ENCODE assay signal across 18 mouse cellular contexts in the genomic region with DNA sequence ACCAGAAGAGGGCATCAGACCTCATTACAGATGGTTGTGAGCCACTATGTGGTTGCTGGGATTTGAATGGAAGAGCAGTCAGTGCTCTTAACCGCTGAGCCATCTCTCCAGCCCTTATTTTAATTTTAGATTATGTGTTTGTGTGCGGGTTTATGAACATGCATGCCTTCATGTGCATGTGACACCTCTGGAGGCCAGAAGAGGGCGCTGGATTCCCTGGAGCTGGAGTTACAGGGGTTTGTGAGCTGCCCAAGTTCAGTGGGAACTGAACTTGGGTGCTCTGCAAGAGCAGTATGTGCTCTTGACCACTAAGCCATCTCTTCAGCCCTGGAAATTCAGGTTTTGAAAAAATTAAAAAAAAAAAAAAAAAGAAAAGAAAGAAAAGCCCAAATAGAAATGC.
DNase-seq lines count a peak whose midpoint lies in the region; ATAC-seq and TF ChIP-seq lines count a peak whose summit lies in the region.
"Had no signal": no experiment of that assay in that cellular context is flagged by ENCODE, and none has a peak within 500 bp of the region (broad histone marks: within the 10 kb centered on the region; RNA-seq: fewer than 3 reads in every experiment).

No protein-coding gene starts in this region.

- intact Hi-C loops in gastrocnemius, adult 2 months (cut with DNase I), result no loop called here

- no peak for TF ChIP-seq POLR2A in liver, adult 2 months (IDR thresholded peaks at IDR 0.05; ENCODE audit: extremely low read depth, insufficient read depth, low read length)

- DNase-seq in gastrocnemius, adult 2 months, result no peak
- DNase-seq in gastrocnemius, adult 18-20 months (ENCODE audit: low spot score), result no peak
- DNase-seq in liver, adult 2 months (ENCODE audit: extremely low read depth, low read depth, low spot score), result no peak
- DNase-seq in 416B (ENCODE audit: low read depth), result peak; percentile 56
- DNase-seq in Patski (ENCODE audit: low read depth, low spot score), result no peak
- DNase-seq in thymus, postnatal 10 days (ENCODE audit: low spot score in 2 of 2), result no peak
- DNase-seq in adrenal gland, postnatal 10 days, result no peak
- DNase-seq: adrenal gland, adult 2 months; B cell, adult 2 months; heart, adult 18-20 months; heart, postnatal 14 days; kidney, postnatal 25 days; layer of hippocampus, postnatal 36 days; right cerebral cortex, postnatal 14 days; thymus, adult 18-20 months had no signal

- in situ Hi-C loops in Patski (cut with MboI; ENCODE audit: low pct_unique_long_range_greater_than_20kb), result no loop called here

- H3K27me3 ChIP-seq in liver, adult 2 months (ENCODE audit: control insufficient read depth, insufficient read depth, low read length), result no peaks in the 10 kb centered on the region
- no peaks in the 10 kb centered on the region for H3K27me3 ChIP-seq in liver, embryonic 12.5 days (replicated peaks)
- no peaks in the 10 kb centered on the region for H3K27me3 ChIP-seq in Patski

- H3K79me2 ChIP-seq in liver, adult 2 months (ENCODE audit: control insufficient read depth, insufficient read depth, low read length), result no peaks in the 10 kb centered on the region

- H3K27ac ChIP-seq in gastrocnemius, adult 2 months, result no peak overlapping the region
- no peak overlapping the region for H3K27ac ChIP-seq in liver, adult 2 months (replicated peaks; ENCODE audit: insufficient read depth, low read depth, low read length)
- no peak overlapping the region for H3K27ac ChIP-seq in liver, embryonic 12.5 days
- H3K27ac ChIP-seq: midbrain, embryonic 10.5 days had no signal

- no peak for ATAC-seq in liver, embryonic 12.5 days
- ATAC-seq in Patski, result no peak

- peak; percentile 28; the same call in 1 of the 2 replicates for TF ChIP-seq CTCF in gastrocnemius, adult 2 months (IDR thresholded peaks at IDR 0.05)
- TF ChIP-seq CTCF in liver, adult 2 months (IDR thresholded peaks at IDR 0.05; ENCODE audit: low read depth, low read length), result peak; percentile 47
- TF ChIP-seq CTCF in Patski (IDR thresholded peaks at IDR 0.05), result peak; percentile 49

- H3K4me2 ChIP-seq in liver, embryonic 12.5 days, result no peak overlapping the region

- no peak overlapping the region for H3K9ac ChIP-seq in liver, adult 2 months (ENCODE audit: low read depth, low read length)
- H3K9ac ChIP-seq in liver, embryonic 12.5 days, result no peak overlapping the region

- POLR2A ChIA-PET in Patski (lab: Charles Lee), result no interaction called here

- no peaks in the 10 kb centered on the region for H3K4me1 ChIP-seq in liver, adult 2 months (ENCODE audit: control insufficient read depth, insufficient read depth, low read length)
- H3K4me1 ChIP-seq in liver, embryonic 12.5 days, result no peaks in the 10 kb centered on the region
- H3K4me1 ChIP-seq: midbrain, embryonic 10.5 days had no signal

- CTCF ChIA-PET in Patski (lab: Charles Lee), result no interaction called here

- no peaks in the 10 kb centered on the region for H3K36me3 ChIP-seq in liver, adult 2 months (ENCODE audit: control insufficient read depth, insufficient read depth, low read length)
- H3K36me3 ChIP-seq in liver, embryonic 12.5 days, result no peaks in the 10 kb centered on the region
- H3K36me3 ChIP-seq: midbrain, embryonic 10.5 days had no signal

- no peak overlapping the region for H3K4me3 ChIP-seq in gastrocnemius, adult 2 months
- no peak overlapping the region for H3K4me3 ChIP-seq in liver, adult 2 months (ENCODE audit: insufficient read depth, low read depth, low read length)
- no peak overlapping the region for H3K4me3 ChIP-seq in liver, embryonic 12.5 days
- H3K4me3 ChIP-seq: midbrain, embryonic 10.5 days; myocyte had no signal

- H3K9me3 ChIP-seq in liver, embryonic 12.5 days (replicated peaks), result no peaks in the 10 kb centered on the region
- H3K9me3 ChIP-seq: midbrain, embryonic 10.5 days had no signal

- WGBS in liver, adult 2 months, result 38% methylated on average over 3 of the region's 3 CpGs
- 31% methylated on average over 3 of the region's 3 CpGs for WGBS in liver, embryonic 12.5 days (ENCODE audit: insufficient replicate concordance)
